Mouse (Mus musculus) lung, embryonic 14.5 days (tissue): ENCODE measurements around the gene Coq9. TPM values are rescaled to one million over a fixed set of nuclear protein-coding genes. Genes with fewer than 3 reads are reported as not detected.

ENCODE experiments used
- ATAC-seq: fragments of 200-750 bp; cut with Nextera tagmentation; 2 replicates; pipeline ENCODE4 v1.8.0; 2017; ENCODE audit warnings: mild to moderate bottlenecking, moderate TSS enrichment, moderate library complexity; ENCODE audit not compliant: insufficient read depth
- DNase-seq: peaks from one replicate; pipeline ENCODE4 v3.0.0-alpha.2; 2015
- H3K27ac ChIP-seq: fragments of 300-500 bp; sonication (generic); 2 replicates; pipeline ENCODE4 v1.5.1; 2014; ENCODE audit warnings: low read depth, mild to moderate bottlenecking, moderate library complexity
- H3K27me3 ChIP-seq: fragments of 300-500 bp; sonication (generic); 2 replicates; pipeline ENCODE4 v1.6.1; 2014; ENCODE audit warnings: low read length, control low read depth; ENCODE audit not compliant: insufficient read depth
- H3K36me3 ChIP-seq: fragments of 300-500 bp; sonication (generic); 2 replicates; pipeline ENCODE4 v1.6.1; 2014; ENCODE audit warnings: control low read depth; ENCODE audit not compliant: insufficient read depth
- H3K4me1 ChIP-seq: fragments of 300-500 bp; sonication (generic); 2 replicates; pipeline ENCODE4 v1.6.1; 2014; ENCODE audit warnings: antibody characterized with exemption, control low read depth; ENCODE audit not compliant: insufficient read depth
- H3K4me2 ChIP-seq: fragments of 300-500 bp; sonication (generic); 2 replicates; pipeline ENCODE4 v1.6.1; 2014; ENCODE audit warnings: mild to moderate bottlenecking
- H3K4me3 ChIP-seq: fragments of 300-500 bp; sonication (generic); 2 replicates; pipeline ENCODE4 v1.5.1; 2014; ENCODE audit warnings: low read depth, low read length
- H3K9ac ChIP-seq: fragments of 300-500 bp; sonication (generic); 2 replicates; pipeline ENCODE4 v1.6.1; 2014
- H3K9me3 ChIP-seq: fragments of 300-500 bp; sonication (generic); 2 replicates; pipeline ENCODE4 v1.6.1; 2016; ENCODE audit warnings: low read depth, low read length, control low read depth
- CTCF ChIP-seq: IDR thresholded peaks from 2 replicates; pipeline ENCODE4 v1.5.1; 2016; ENCODE audit warnings: antibody characterized with exemption, low read depth
- WGBS: fragments of 180-500 bp; shearing (Covaris S2); extraction: QIAGEN DNeasy Blood & Tissue Kit; methylation state at CpG from one replicate; pipeline ENCODE4 v1.1.7; 2014; 5-methylcytosine and 5-hydroxymethylcytosine counted together
- polyA plus RNA-seq: library from polyadenylated mRNA; unstranded; fragments of >200 nt; fragmentation: Nextera tagmentation; extraction: Ambion mirVana; gene quantifications from 2 replicates; pipeline ENCODE4 v1.2.1, GENCODE M21; 2014

Coq9 gene
- polyA plus RNA-seq, 1 experiment from 2014 or later: 58.3 TPM

DNA sequence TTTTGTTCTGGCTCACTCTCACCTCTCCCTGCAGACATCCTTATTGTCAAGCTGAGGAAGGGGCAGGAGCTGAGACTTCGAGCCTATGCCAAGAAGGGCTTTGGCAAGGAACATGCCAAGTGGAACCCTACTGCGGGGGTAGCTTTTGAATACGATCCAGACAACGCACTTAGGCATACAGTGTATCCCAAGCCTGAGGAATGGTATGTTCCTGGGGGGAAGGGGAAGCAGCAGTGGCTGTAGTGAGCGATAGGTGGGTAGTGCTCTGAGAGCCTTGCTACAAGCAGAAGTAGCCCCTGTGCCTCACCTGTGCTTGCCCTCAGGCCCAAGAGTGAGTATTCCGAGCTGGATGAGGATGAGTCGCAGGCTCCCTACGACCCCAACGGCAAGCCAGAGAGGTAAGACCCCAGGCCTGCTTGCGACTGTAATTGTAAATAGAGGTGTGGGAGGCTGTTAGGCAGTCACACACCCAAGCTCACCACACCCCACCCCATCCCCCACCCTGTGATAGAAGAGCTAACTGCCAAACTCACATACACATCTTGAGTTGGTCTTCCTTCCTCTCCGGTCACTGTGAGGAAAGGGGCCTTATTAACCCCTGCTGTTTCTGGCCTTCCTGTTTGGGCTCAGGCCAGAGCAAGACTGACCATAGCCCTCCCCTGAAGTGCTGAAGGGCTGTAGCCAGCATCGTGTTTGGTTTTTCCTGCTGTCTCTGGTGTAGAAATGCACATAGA, 24.5 kb downstream of the Coq9 start:
- no peak for TF ChIP-seq CTCF
- ATAC-seq: 0 out of 2 replicates have a peak, but pooled peaks have one; percentile 11
- H3K27me3 ChIP-seq: no peaks in the 10 kb centered on the region
- H3K27ac ChIP-seq: no peak overlapping the region
- no peak overlapping the region for H3K4me2 ChIP-seq
- WGBS: 84% methylated on average over 12 of the region's 12 CpGs
- H3K4me1 ChIP-seq: peaks cover 2% of the 10 kb centered on the region; the same call in 1 of the 2 replicates
- H3K4me3 ChIP-seq: no peak overlapping the region
- no peak overlapping the region for H3K9ac ChIP-seq
- H3K9me3 ChIP-seq: no peaks in the 10 kb centered on the region
- peak; percentile 28 for DNase-seq
- H3K36me3 ChIP-seq: peaks cover 81% of the 10 kb centered on the region

DNA sequence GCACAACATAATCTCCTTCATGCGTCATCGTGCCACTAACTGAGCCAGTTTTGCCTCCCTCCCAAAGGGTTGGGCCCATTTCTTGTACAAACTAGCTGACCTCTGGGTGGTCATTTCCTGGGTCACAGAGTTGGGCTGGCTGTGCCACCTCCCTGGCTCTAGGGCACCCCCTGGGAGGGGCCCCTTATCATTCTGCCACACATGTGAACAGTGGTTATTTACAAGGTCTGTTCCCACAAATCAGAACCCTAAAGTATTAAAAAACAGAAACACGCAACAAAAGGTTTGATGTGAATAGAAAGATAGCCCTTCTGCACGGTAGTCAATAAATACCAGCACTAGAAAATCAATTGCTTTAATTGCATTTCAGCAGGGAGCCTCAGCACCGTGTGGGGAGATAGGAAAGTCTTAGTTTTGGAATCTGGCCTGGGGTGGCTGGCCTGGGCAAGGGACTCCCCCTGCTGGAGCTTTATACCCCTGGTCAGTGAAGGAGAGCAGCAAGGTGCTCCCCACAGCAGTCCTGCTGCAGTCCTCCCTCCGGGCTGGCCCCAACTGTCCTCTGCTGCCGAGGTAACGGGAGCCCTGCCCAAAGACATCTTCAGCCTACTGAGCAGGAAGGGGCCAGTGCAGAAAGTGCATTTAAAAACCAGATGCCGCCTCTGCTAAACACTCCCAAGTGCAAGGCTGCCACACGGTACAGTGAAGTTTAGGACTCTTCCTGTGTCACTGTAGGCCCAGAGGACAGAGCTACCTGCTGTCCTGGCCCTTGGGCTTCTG, 26.0 kb downstream of the Coq9 start:
- no peak overlapping the region for H3K4me3 ChIP-seq
- no peaks in the 10 kb centered on the region for H3K27me3 ChIP-seq
- DNase-seq (peak; percentile 2), ATAC-seq (no peak)
- H3K4me2 ChIP-seq: no peak overlapping the region
- H3K4me1 ChIP-seq: 0 out of 2 replicates have a peak, but pooled peaks cover under 1% of the 10 kb centered on the region
- H3K36me3 ChIP-seq: peaks cover 82% of the 10 kb centered on the region
- 0 out of 2 replicates have a peak, but pooled peaks have one; percentile 12 for TF ChIP-seq CTCF
- no peak overlapping the region for H3K9ac ChIP-seq
- 81% methylated on average over 10 of the region's 10 CpGs for WGBS
- no peak overlapping the region for H3K27ac ChIP-seq
- H3K9me3 ChIP-seq: no peaks in the 10 kb centered on the region

DNA sequence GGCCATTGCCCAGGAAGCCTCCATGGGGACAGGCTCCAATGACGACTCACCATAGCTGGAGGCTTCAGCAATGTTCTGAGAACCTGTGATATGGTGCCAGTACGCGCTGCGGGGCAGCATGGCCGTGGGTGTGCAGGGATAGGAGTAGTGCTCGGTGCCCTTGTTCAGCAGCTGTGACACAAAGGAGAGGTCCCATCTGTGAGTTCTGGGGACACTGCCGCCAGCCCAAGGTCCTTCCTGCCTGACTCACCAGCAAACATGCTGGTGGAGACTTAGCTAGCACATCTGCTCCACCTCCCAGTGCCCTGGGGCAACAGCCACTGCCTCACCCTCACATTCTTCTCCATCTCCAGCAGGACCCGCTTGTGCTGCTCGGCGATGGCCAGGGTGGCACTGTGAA, 27.2 kb downstream of the Coq9 start:
- TF ChIP-seq CTCF: no peak
- Histone ChIP-seq H3K4me3 (no peak overlapping the region), H3K9me3 (no peaks in the 10 kb centered on the region), H3K27me3 (no peaks in the 10 kb centered on the region), H3K36me3 (peaks cover 72% of the 10 kb centered on the region), H3K27ac (no peak overlapping the region), H3K4me2 (no peak overlapping the region), H3K9ac (no peak overlapping the region), H3K4me1 (peaks cover 9% of the 10 kb centered on the region)
- 79% methylated on average over 10 of the region's 10 CpGs for WGBS
- no peak for DNase-seq
- no peak for ATAC-seq

- ATAC-seq (no peak), DNase-seq (no peak)
- Histone ChIP-seq H3K4me1 (peaks cover 20% of the 10 kb centered on the region), H3K4me2 (no peak overlapping the region), H3K27ac (no peak overlapping the region), H3K9ac (no peak overlapping the region), H3K9me3 (no peaks in the 10 kb centered on the region), H3K27me3 (no peaks in the 10 kb centered on the region), H3K4me3 (no peak overlapping the region), H3K36me3 (peaks cover 56% of the 10 kb centered on the region)
- no peak for TF ChIP-seq CTCF
- 82% methylated on average over 9 of the region's 9 CpGs for WGBS
Observed at GRCm38 (mm10) chr8:94866921-94867320, 28.8 kb downstream of the Coq9 start.

DNA sequence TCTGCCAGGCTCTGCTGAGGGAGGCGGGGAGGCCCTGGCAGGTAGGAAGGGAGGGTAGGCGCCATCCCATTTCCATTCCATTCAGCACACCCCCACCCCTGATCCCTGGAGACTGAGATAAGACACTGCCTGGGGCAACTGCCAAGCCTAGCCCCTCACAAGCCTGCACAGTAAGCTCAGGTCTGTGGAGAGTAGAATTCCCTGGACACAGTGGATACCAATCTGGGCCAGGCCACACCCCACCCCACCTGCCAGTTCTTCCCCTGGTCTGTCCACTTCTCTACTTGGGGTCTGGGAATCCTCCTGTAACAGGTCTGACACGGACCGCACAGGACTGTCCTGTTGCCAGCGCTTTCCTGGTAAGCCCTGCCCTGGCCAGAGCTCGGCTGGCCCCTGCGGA, 31.0 kb downstream of the Coq9 start:
- H3K4me1 ChIP-seq: peaks cover 20% of the 10 kb centered on the region
- no peak for ATAC-seq
- H3K27ac ChIP-seq: 0 out of 2 replicates have a peak overlapping the region, but pooled peaks have one; percentile 38
- DNase-seq: no peak
- peak overlapping the region; percentile 90 for H3K4me2 ChIP-seq
- 48% methylated on average over 7 of the region's 7 CpGs for WGBS
- H3K36me3 ChIP-seq: peaks cover 37% of the 10 kb centered on the region
- H3K9me3 ChIP-seq: no peaks in the 10 kb centered on the region
- H3K9ac ChIP-seq: no peak overlapping the region
- no peak overlapping the region for H3K4me3 ChIP-seq
- TF ChIP-seq CTCF: no peak
- H3K27me3 ChIP-seq: no peaks in the 10 kb centered on the region

- Histone ChIP-seq H3K4me1 (peaks cover 25% of the 10 kb centered on the region), H3K4me3 (peak overlapping the region; percentile 44), H3K27ac (no peak overlapping the region), H3K36me3 (peaks cover 28% of the 10 kb centered on the region), H3K9ac (no peak overlapping the region), H3K9me3 (no peaks in the 10 kb centered on the region), H3K4me2 (peak overlapping the region; percentile 90), H3K27me3 (peaks cover 3% of the 10 kb centered on the region; the same call in 1 of the 2 replicates)
- no peak for TF ChIP-seq CTCF
- 26% methylated on average over 4 of the region's 4 CpGs for WGBS
- ATAC-seq (no peak), DNase-seq (no peak)
Observed at GRCm38 (mm10) chr8:94870003-94870402, 31.9 kb downstream of the Coq9 start.
